Mouse (Mus musculus): ENCODE measurements around the gene Fam8a1. TPM values are rescaled to one million over a fixed set of nuclear protein-coding genes. Genes with fewer than 3 reads are reported as not detected.
A peak's percentile ranks its signal among the peaks of the same experiment; 100 is the strongest.

Fam8a1 gene
- 10.5 and 29.9 TPM in 2 replicates for total RNA-seq (2014; fragmentation: Nextera tagmentation)
- total RNA-seq (2017) = 6.1 and 11.1 TPM in 2 replicates

- ATAC-seq (replicated peaks; ENCODE audit: poor library complexity, severe bottlenecking) = peak; percentile 97
Observed at GRCm38 (mm10) chr13:46669048-46669619, at the start of gene Fam8a1. Fam8a1 (plus strand) TSS chr13:46669522.

- ATAC-seq (replicated peaks; ENCODE audit: poor library complexity, severe bottlenecking) = peak; percentile 91
Observed at GRCm38 (mm10) chr13:46619633-46620032, 49.7 kb upstream of the Fam8a1 start.

GRCm38 (mm10) chr13:46620964-46621757 is 48.2 kb upstream of the Fam8a1 start:
- ATAC-seq (replicated peaks; ENCODE audit: poor library complexity, severe bottlenecking) = no peak

GRCm38 (mm10) chr13:46626608-46627007 is 42.7 kb upstream of the Fam8a1 start:
- ATAC-seq (replicated peaks; ENCODE audit: poor library complexity, severe bottlenecking) = no peak

GRCm38 (mm10) chr13:46627841-46628240 is 41.5 kb upstream of the Fam8a1 start:
- no peak for ATAC-seq (replicated peaks; ENCODE audit: poor library complexity, severe bottlenecking)

- ATAC-seq (replicated peaks; ENCODE audit: poor library complexity, severe bottlenecking) = no peak
Observed at GRCm38 (mm10) chr13:46629391-46629790, 39.9 kb upstream of the Fam8a1 start.

- ATAC-seq (replicated peaks; ENCODE audit: poor library complexity, severe bottlenecking) = no peak
Observed at GRCm38 (mm10) chr13:46632796-46633195, 36.5 kb upstream of the Fam8a1 start.

GRCm38 (mm10) chr13:46633320-46634132 is 35.8 kb upstream of the Fam8a1 start:
- ATAC-seq (replicated peaks; ENCODE audit: poor library complexity, severe bottlenecking) = no peak

- peak; percentile 99 for ATAC-seq (replicated peaks; ENCODE audit: poor library complexity, severe bottlenecking)
Observed at GRCm38 (mm10) chr13:46634133-46634488, 35.2 kb upstream of the Fam8a1 start.

- ATAC-seq (replicated peaks; ENCODE audit: poor library complexity, severe bottlenecking) = no peak
Observed at GRCm38 (mm10) chr13:46640608-46641468, 28.5 kb upstream of the Fam8a1 start.

GRCm38 (mm10) chr13:46642318-46642717 is 27.0 kb upstream of the Fam8a1 start:
- ATAC-seq (replicated peaks; ENCODE audit: poor library complexity, severe bottlenecking) = no peak

- no peak for ATAC-seq (replicated peaks; ENCODE audit: poor library complexity, severe bottlenecking)
Observed at GRCm38 (mm10) chr13:46644175-46644574, 25.1 kb upstream of the Fam8a1 start.

GRCm38 (mm10) chr13:46645476-46645875 is 23.8 kb upstream of the Fam8a1 start:
- ATAC-seq (replicated peaks; ENCODE audit: poor library complexity, severe bottlenecking) = no peak

- ATAC-seq (replicated peaks; ENCODE audit: poor library complexity, severe bottlenecking) = no peak
Observed at GRCm38 (mm10) chr13:46651853-46652252, 17.5 kb upstream of the Fam8a1 start.

GRCm38 (mm10) chr13:46652671-46653070 is 16.7 kb upstream of the Fam8a1 start:
- no peak for ATAC-seq (replicated peaks; ENCODE audit: poor library complexity, severe bottlenecking)

- no peak for ATAC-seq (replicated peaks; ENCODE audit: poor library complexity, severe bottlenecking)
Observed at GRCm38 (mm10) chr13:46653671-46654070, 15.7 kb upstream of the Fam8a1 start.

- no peak for ATAC-seq (replicated peaks; ENCODE audit: poor library complexity, severe bottlenecking)
Observed at GRCm38 (mm10) chr13:46654566-46654965, 14.8 kb upstream of the Fam8a1 start.

GRCm38 (mm10) chr13:46659211-46659610 is 10.1 kb upstream of the Fam8a1 start:
- no peak for ATAC-seq (replicated peaks; ENCODE audit: poor library complexity, severe bottlenecking)

GRCm38 (mm10) chr13:46663461-46663964 is 5.8 kb upstream of the Fam8a1 start:
- ATAC-seq (replicated peaks; ENCODE audit: poor library complexity, severe bottlenecking) = peak; percentile 58

Data from granulocyte monocyte progenitor cell, adult 5-6 weeks (primary cell).